Mouse (Mus musculus) ES-Bruce4 (cell line): ENCODE measurements at regions not wholly inside any gene's neighbourhood (a gene's known extent, or its start where the extent isn't known, plus 50 kb on each side); places are given as distances from the start of the nearest gene placed in this dataset.

Experiments
- CTCF ChIP-seq: IDR thresholded peaks from one replicate; pipeline ENCODE4 v1.8.1; 2011; ENCODE audit warnings: low read depth, low read length
- EP300 ChIP-seq: IDR thresholded peaks from 2 replicates; pipeline ENCODE4 v1.6.1; 2011; ENCODE audit warnings: low read depth, low read length; ENCODE audit not compliant: insufficient read depth
- POLR2A ChIP-seq: IDR thresholded peaks from one replicate; pipeline ENCODE4 v1.8.1; 2011; ENCODE audit warnings: low read length; ENCODE audit not compliant: insufficient read depth

DNA sequence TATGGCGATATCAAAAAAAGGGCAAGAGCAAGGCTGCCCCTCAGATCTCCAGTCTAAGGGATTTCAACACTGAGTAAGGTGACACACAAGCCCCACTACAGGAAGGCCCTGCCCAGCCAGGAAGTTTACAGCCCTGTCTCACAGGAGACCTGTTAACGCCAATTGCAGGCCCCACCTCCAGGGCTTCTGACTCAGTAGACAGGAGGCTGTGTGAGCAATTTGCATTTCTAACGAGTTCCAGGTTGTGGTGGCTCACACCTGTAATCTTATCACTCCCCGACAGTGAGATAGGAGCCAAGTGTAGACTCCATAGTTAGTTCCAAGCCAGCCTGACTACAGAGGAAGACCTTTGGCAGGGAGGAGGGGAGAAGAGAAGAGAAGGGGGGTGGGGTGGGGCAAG, 500.4 kb upstream of the Gm765 start:
- no peak for TF ChIP-seq CTCF
- TF ChIP-seq POLR2A = no peak
- no peak for TF ChIP-seq EP300
